Mouse (Mus musculus): Measurements from ENCODE around the gene Ror1.

DNA sequence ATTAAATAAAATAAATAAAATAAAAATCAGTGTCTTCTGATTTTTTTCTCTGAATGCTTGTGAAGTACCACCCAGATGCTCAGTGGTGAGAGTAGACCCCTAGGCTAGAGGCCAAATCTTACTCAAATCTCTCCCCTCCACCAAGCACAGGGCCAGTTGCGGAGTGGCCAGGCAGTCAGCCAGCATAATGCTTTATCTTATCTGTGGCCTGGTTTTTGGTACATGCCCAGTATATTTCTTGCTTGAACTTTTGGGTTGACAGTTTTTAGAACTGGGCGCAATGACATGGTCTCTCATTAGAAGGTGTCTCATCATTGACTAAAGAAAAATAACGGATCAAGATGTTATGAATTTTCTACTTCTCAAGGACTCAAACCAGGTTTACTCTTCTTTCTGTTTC, 136.3 kb downstream of the Ror1 start:
- TF ChIP-seq CTCF (IDR thresholded peaks at IDR 0.05; ENCODE audit: borderline replicate concordance, extremely low read depth, insufficient read depth, insufficient read length) (no peak), POLR2A (IDR thresholded peaks at IDR 0.05; ENCODE audit: borderline replicate concordance, extremely low read depth, insufficient read depth, insufficient read length, poor library complexity, severe bottlenecking) (no peak)

All from brain, embryonic 14.5 days (tissue).